Mouse (Mus musculus) bone marrow macrophage, adult 2 months (primary cell): ENCODE data around the gene Ube2t. TPM values are rescaled to one million over a fixed set of nuclear protein-coding genes. Genes with fewer than 3 reads are reported as not detected.

ENCODE experiments used
- H3K27ac ChIP-seq: 2 replicates; pipeline ENCODE4 v1.5.1; 2012; ENCODE audit warnings: low read depth, low read length; ENCODE audit not compliant: insufficient read depth
- H3K4me1 ChIP-seq: 2 replicates; pipeline ENCODE4 v1.6.1; 2012; ENCODE audit warnings: low read length; ENCODE audit not compliant: control insufficient read depth, insufficient read depth
- H3K4me3 ChIP-seq: 2 replicates; pipeline ENCODE4 v1.5.1; 2012; ENCODE audit warnings: mild to moderate bottlenecking, low read length, moderate library complexity; ENCODE audit not compliant: insufficient read depth
- CTCF ChIP-seq: IDR thresholded peaks from 2 replicates; pipeline ENCODE4 v1.5.1; 2012; ENCODE audit warnings: low read depth, mild to moderate bottlenecking, low read length, moderate library complexity
- POLR2A ChIP-seq: IDR thresholded peaks from 2 replicates; pipeline ENCODE4 v1.6.1; 2012; ENCODE audit warnings: mild to moderate bottlenecking, low read depth, low read length, borderline replicate concordance
- polyA plus RNA-seq: library from polyadenylated mRNA; stranded (reverse); fragments of >200 nt; gene quantifications from 2 replicates; pipeline ENCODE4 v1.2.4, GENCODE M21; 2012; ENCODE audit not compliant: missing spikeins, insufficient read depth, insufficient read length

The Ube2t gene
- polyA plus RNA-seq, 1 experiment = 20.3 TPM

DNA sequence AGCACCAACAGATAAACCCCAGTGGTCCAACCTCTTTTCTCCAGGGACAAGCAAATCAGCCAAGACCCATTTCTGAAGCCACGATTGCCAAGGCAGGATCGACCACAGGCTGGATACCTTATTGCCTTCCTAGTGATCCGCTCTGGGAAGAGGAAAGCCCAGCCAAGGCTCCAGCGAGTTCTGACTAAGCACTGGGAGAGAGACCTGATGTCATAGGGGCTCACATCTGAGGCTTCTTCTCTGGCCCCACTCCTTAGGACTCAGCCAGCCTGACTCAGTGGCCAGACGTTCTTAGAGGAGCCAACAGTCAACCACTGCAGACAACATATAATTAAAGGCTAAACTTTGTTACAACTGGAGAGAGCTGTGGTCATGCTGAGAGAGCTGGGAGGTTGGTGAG lies 59.6 kb downstream of the Ube2t start:
- H3K4me1 ChIP-seq = no peaks in the 10 kb centered on the region
- TF ChIP-seq POLR2A (no peak), CTCF (no peak)
- H3K27ac ChIP-seq = no peak overlapping the region
- H3K4me3 ChIP-seq = no peak overlapping the region

DNA sequence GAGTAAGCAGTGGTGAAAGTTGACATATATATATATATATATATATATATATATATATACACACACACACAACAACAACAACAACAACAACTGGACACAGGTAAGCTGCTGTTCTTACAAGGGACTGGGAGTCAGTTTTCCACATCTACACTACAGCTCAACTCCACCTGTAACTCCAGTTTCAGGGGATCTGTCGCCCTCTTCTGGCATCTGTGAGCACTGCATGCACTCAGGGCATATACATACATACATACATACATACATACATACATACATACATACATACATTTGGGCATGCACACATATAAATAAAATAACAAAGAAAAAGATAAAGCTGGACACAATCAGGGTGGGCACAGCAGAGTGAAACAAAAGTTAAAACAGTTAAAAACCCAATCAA lies 61.2 kb downstream of the Ube2t start:
- H3K27ac ChIP-seq = no peak overlapping the region
- no peak overlapping the region for H3K4me3 ChIP-seq
- H3K4me1 ChIP-seq = no peaks in the 10 kb centered on the region
- no peak for TF ChIP-seq CTCF
- no peak for TF ChIP-seq POLR2A

Other genes with a start within 250 kb of the Ube2t start
- gene Ppp1r12b, start 6.6 kb upstream of the Ube2t start, polyA plus RNA-seq = 4.6 and 6.9 TPM in 2 replicates
- gene Lgr6, start 142.7 kb downstream of the Ube2t start, polyA plus RNA-seq = not detected in 2 replicates
- gene Ptpn7, start 170.1 kb downstream of the Ube2t start, polyA plus RNA-seq = 42.8 and 49.1 TPM in 2 replicates
- gene Arl8a, start 184.3 kb downstream of the Ube2t start, polyA plus RNA-seq = 204 TPM in 2 replicates
- not detected in 2 replicates for gene Gpr37l1, start 205.1 kb downstream of the Ube2t start, polyA plus RNA-seq